Comparison of ENCODE assay signal across 9 mouse cellular contexts in the genomic region with DNA sequence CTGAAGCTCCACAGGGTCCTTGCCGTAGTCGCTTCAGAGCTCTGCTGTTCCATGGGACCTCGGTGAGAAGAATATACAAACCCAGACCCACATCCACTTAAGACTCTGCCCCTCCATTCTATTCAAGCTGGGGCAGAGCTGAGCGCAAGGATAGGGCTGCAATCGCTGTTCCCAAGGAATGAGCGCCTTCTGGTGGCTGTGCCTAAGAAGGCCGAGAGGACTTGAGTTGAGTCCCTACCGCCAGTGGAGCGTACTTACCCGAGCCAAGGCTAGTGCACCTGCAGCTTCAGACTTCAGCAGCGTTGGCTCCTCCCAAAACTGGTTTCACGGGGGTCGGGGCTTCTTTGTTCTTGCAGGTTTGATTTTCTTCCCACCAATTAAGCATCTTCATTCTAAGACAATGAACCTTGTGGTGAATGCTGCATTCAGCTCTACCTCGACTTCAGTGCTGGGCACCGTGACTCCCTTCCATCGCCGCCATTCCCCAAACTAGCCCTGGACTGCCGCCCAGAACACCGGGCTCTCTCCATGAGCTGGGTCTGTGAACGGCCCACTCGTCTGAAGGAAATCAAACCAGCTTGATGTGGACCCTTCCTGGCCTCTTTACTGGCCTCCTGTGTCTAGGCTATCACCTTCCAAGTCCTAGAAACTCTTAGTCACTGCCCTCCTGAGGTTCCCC. TPM values are rescaled to one million over a fixed set of nuclear protein-coding genes. Genes with fewer than 3 reads are reported as not detected.
DNase-seq lines count a peak whose midpoint lies in the region; ATAC-seq and TF ChIP-seq lines count a peak whose summit lies in the region.
"Had no signal": no experiment of that assay in that cellular context is flagged by ENCODE, and none has a peak within 500 bp of the region (broad histone marks: within the 10 kb centered on the region; RNA-seq: fewer than 3 reads in every experiment).

No protein-coding gene starts in this region.

- H3K36me3 ChIP-seq in intestine, postnatal 0 days (ENCODE audit: control insufficient read depth, insufficient read depth), result no peaks in the 10 kb centered on the region
- H3K36me3 ChIP-seq in intestine, embryonic 16.5 days (ENCODE audit: control insufficient read depth, insufficient read depth, low read length), result no peaks in the 10 kb centered on the region
- no peaks in the 10 kb centered on the region for H3K36me3 ChIP-seq in hindbrain, embryonic 15.5 days
- no peaks in the 10 kb centered on the region for H3K36me3 ChIP-seq in neural tube, embryonic 15.5 days

- no peak overlapping the region for H3K27ac ChIP-seq in intestine, postnatal 0 days (ENCODE audit: low read depth, low read length)
- H3K27ac ChIP-seq in intestine, embryonic 16.5 days (ENCODE audit: low read length), result no peak overlapping the region
- H3K27ac ChIP-seq in hindbrain, embryonic 15.5 days (replicated peaks), result no peak overlapping the region
- no peak overlapping the region for H3K27ac ChIP-seq in neural tube, embryonic 15.5 days (replicated peaks)

- peak; percentile 75 for TF ChIP-seq CTCF in intestine, postnatal 0 days (IDR thresholded peaks at IDR 0.05; ENCODE audit: low read depth)

- no peak for ATAC-seq in intestine, postnatal 0 days
- ATAC-seq in intestine, embryonic 16.5 days, result no peak
- peak; percentile 79 for ATAC-seq in hindbrain, embryonic 15.5 days (ENCODE audit: low FRiP score, low read depth)
- ATAC-seq in neural tube, embryonic 15.5 days (ENCODE audit: low FRiP score), result peak; percentile 70

- peak; percentile 89 for DNase-seq in R1 (ENCODE audit: low read depth, low spot score)
- DNase-seq in embryo, embryonic 10 days (ENCODE audit: low spot score), result peak; percentile 79
- peak; percentile 62 to 69 for DNase-seq in left cerebral cortex, postnatal 36 days (ENCODE audit: low spot score in 2 of 2)
- DNase-seq in yolk sac, embryonic 10.5 days (ENCODE audit: low spot score), result no peak

- no peaks in the 10 kb centered on the region for H3K27me3 ChIP-seq in intestine, postnatal 0 days (replicated peaks; ENCODE audit: control insufficient read depth, insufficient read depth, low read length)
- peaks cover 6% of the 10 kb centered on the region; the same call in 1 of the 2 replicates for H3K27me3 ChIP-seq in intestine, embryonic 16.5 days (replicated peaks; ENCODE audit: control insufficient read depth, insufficient read depth, low read length)
- no peaks in the 10 kb centered on the region for H3K27me3 ChIP-seq in hindbrain, embryonic 15.5 days
- H3K27me3 ChIP-seq in neural tube, embryonic 15.5 days (replicated peaks), result no peaks in the 10 kb centered on the region

- no peaks in the 10 kb centered on the region for H3K9me3 ChIP-seq in intestine, postnatal 0 days (ENCODE audit: control insufficient read depth)
- no peaks in the 10 kb centered on the region for H3K9me3 ChIP-seq in intestine, embryonic 16.5 days (ENCODE audit: control insufficient read depth, low read length)
- no peaks in the 10 kb centered on the region for H3K9me3 ChIP-seq in hindbrain, embryonic 15.5 days
- no peaks in the 10 kb centered on the region for H3K9me3 ChIP-seq in neural tube, embryonic 15.5 days (replicated peaks)

- WGBS in intestine, postnatal 0 days, result 14% methylated on average over 21 of the region's 21 CpGs
- 16% methylated on average over 21 of the region's 21 CpGs for WGBS in intestine, embryonic 16.5 days
- WGBS in hindbrain, embryonic 15.5 days, result 10% methylated on average over 21 of the region's 21 CpGs
- WGBS in neural tube, embryonic 15.5 days, result 13% methylated on average over 21 of the region's 21 CpGs

- H3K4me2 ChIP-seq in intestine, postnatal 0 days (replicated peaks; ENCODE audit: low read depth), result no peak overlapping the region
- no peak overlapping the region for H3K4me2 ChIP-seq in intestine, embryonic 16.5 days (ENCODE audit: low read depth, low read length)
- H3K4me2 ChIP-seq in hindbrain, embryonic 15.5 days, result peak overlapping the region; percentile 20
- peak overlapping the region; percentile 22 for H3K4me2 ChIP-seq in neural tube, embryonic 15.5 days

- H3K9ac ChIP-seq in intestine, postnatal 0 days (ENCODE audit: low read depth, low read length), result no peak overlapping the region
- H3K9ac ChIP-seq in intestine, embryonic 16.5 days (ENCODE audit: low read depth, low read length), result no peak overlapping the region
- no peak overlapping the region for H3K9ac ChIP-seq in hindbrain, embryonic 15.5 days
- H3K9ac ChIP-seq in neural tube, embryonic 15.5 days (replicated peaks), result no peak overlapping the region

- no peak overlapping the region for H3K4me3 ChIP-seq in intestine, postnatal 0 days (ENCODE audit: low read depth, low read length)
- no peak overlapping the region for H3K4me3 ChIP-seq in intestine, embryonic 16.5 days (ENCODE audit: low read length)
- H3K4me3 ChIP-seq in hindbrain, embryonic 15.5 days, result no peak overlapping the region
- no peak overlapping the region for H3K4me3 ChIP-seq in neural tube, embryonic 15.5 days (replicated peaks)

- no peaks in the 10 kb centered on the region for H3K4me1 ChIP-seq in intestine, postnatal 0 days (replicated peaks; ENCODE audit: control insufficient read depth, insufficient read depth, low read length)
- no peaks in the 10 kb centered on the region for H3K4me1 ChIP-seq in intestine, embryonic 16.5 days (ENCODE audit: control insufficient read depth, insufficient read depth, low read length)
- 0 out of 2 replicates have a peak, but pooled peaks cover 5% of the 10 kb centered on the region for H3K4me1 ChIP-seq in hindbrain, embryonic 15.5 days (replicated peaks)
- peaks cover under 1% of the 10 kb centered on the region; the same call in 1 of the 2 replicates for H3K4me1 ChIP-seq in neural tube, embryonic 15.5 days

- intact Hi-C loops in left cerebral cortex, postnatal 36 days (cut with DNase I), result loop anchor here (1.0 to 5.0 kb wide), 2 partner anchors 72 to 213 kb away; no protein-coding TSS in a partner anchor

RNA-seq across cellular contexts. Expression of a gene that starts 5.6 kb away (rescaled TPM):
- 0.20 TPM in 2 replicates for polyA plus RNA-seq in intestine, postnatal 0 days (2015; fragmentation: Nextera tagmentation; extraction: Ambion mirVana)
- 0.33 and 0.38 TPM in 2 replicates for polyA plus RNA-seq in intestine, embryonic 16.5 days (2015; fragmentation: Nextera tagmentation; extraction: Ambion mirVana)
- polyA plus RNA-seq in hindbrain, embryonic 15.5 days (2015; fragmentation: Nextera tagmentation; extraction: Ambion mirVana), result 9.6 and 10.7 TPM in 2 replicates
- total RNA-seq in left cerebral cortex, postnatal 36 days (2021), result 10 to 100 TPM; 27.3 to 28.1 TPM
- polyA plus RNA-seq in neural tube, embryonic 15.5 days (2015; fragmentation: Nextera tagmentation; extraction: Ambion mirVana), result 12.2 and 14.0 TPM in 2 replicates

RNA-seq across cellular contexts. Expression of a gene that starts 10.3 kb away (rescaled TPM):
- not detected in 2 replicates for polyA plus RNA-seq in intestine, postnatal 0 days (2015; fragmentation: Nextera tagmentation; extraction: Ambion mirVana)
- polyA plus RNA-seq in intestine, embryonic 16.5 days (2015; fragmentation: Nextera tagmentation; extraction: Ambion mirVana), result not detected in 2 replicates
- polyA plus RNA-seq in hindbrain, embryonic 15.5 days (2015; fragmentation: Nextera tagmentation; extraction: Ambion mirVana), result 0.12 TPM in 1 of 2 replicates, not detected in the other
- not detected for total RNA-seq in left cerebral cortex, postnatal 36 days (2021)
- 0.08 TPM in 1 of 2 replicates, not detected in the other for polyA plus RNA-seq in neural tube, embryonic 15.5 days (2015; fragmentation: Nextera tagmentation; extraction: Ambion mirVana)
- polyA plus RNA-seq: large intestine, adult 2 months had no signal

RNA-seq across cellular contexts. Expression of a gene that starts 32.5 kb away (rescaled TPM):
- polyA plus RNA-seq in intestine, postnatal 0 days (2015; fragmentation: Nextera tagmentation; extraction: Ambion mirVana), result 4.5 and 5.3 TPM in 2 replicates
- 2.7 and 2.8 TPM in 2 replicates for polyA plus RNA-seq in intestine, embryonic 16.5 days (2015; fragmentation: Nextera tagmentation; extraction: Ambion mirVana)
- polyA plus RNA-seq in hindbrain, embryonic 15.5 days (2015; fragmentation: Nextera tagmentation; extraction: Ambion mirVana), result 21.0 and 21.4 TPM in 2 replicates
- 1 to 10 TPM; 2.2 to 2.6 TPM for total RNA-seq in left cerebral cortex, postnatal 36 days (2021)
- polyA plus RNA-seq in neural tube, embryonic 15.5 days (2015; fragmentation: Nextera tagmentation; extraction: Ambion mirVana), result 16.4 and 21.2 TPM in 2 replicates

RNA-seq across cellular contexts. Expression of a gene that starts 48.7 kb away (rescaled TPM):
- 1.5 and 2.7 TPM in 2 replicates for polyA plus RNA-seq in intestine, postnatal 0 days (2015; fragmentation: Nextera tagmentation; extraction: Ambion mirVana)
- 2.3 TPM in 2 replicates for polyA plus RNA-seq in intestine, embryonic 16.5 days (2015; fragmentation: Nextera tagmentation; extraction: Ambion mirVana)
- 1.6 and 1.7 TPM in 2 replicates for polyA plus RNA-seq in hindbrain, embryonic 15.5 days (2015; fragmentation: Nextera tagmentation; extraction: Ambion mirVana)
- total RNA-seq in left cerebral cortex, postnatal 36 days (2021), result 1 to 10 TPM; 3.1 to 3.8 TPM
- polyA plus RNA-seq in neural tube, embryonic 15.5 days (2015; fragmentation: Nextera tagmentation; extraction: Ambion mirVana), result 1.3 and 1.8 TPM in 2 replicates

RNA-seq across cellular contexts. Expression of a gene that starts 51.6 kb away (rescaled TPM):
- polyA plus RNA-seq in intestine, postnatal 0 days (2015; fragmentation: Nextera tagmentation; extraction: Ambion mirVana), result 0.23 and 0.24 TPM in 2 replicates
- polyA plus RNA-seq in intestine, embryonic 16.5 days (2015; fragmentation: Nextera tagmentation; extraction: Ambion mirVana), result 0.20 and 0.32 TPM in 2 replicates
- polyA plus RNA-seq in hindbrain, embryonic 15.5 days (2015; fragmentation: Nextera tagmentation; extraction: Ambion mirVana), result 0.41 TPM in 1 of 2 replicates, not detected in the other
- 1 to 10 TPM in 1 of 2 experiments, not detected in 1; 1.7 TPM for total RNA-seq in left cerebral cortex, postnatal 36 days (2021)
- polyA plus RNA-seq in neural tube, embryonic 15.5 days (2015; fragmentation: Nextera tagmentation; extraction: Ambion mirVana), result 0.22 and 0.57 TPM in 2 replicates
- polyA plus RNA-seq: large intestine, adult 2 months had no signal

Comparison
In these comparisons a context has a peak if more than half of its experiments do, and no peak if none do; other contexts are left out.
1. ATAC-seq: peak in hindbrain, embryonic 15.5 days (single experiment) and neural tube, embryonic 15.5 days (single experiment); none in intestine, postnatal 0 days (single experiment) and intestine, embryonic 16.5 days (single experiment).
2. H3K4me2 ChIP-seq: peak in hindbrain, embryonic 15.5 days (single experiment) and neural tube, embryonic 15.5 days (single experiment); none in intestine, postnatal 0 days (single experiment) and intestine, embryonic 16.5 days (single experiment).